Mouse (Mus musculus) G1E (cell line): ENCODE measurements around the gene Afmid.

Source experiments
- CTCF ChIP-seq: IDR thresholded peaks from 2 replicates; pipeline ENCODE4 v1.5.1; 2012; ENCODE audit warnings: low read depth, low read length, inconsistent platforms, mixed read lengths
- GATA1 ChIP-seq: IDR thresholded peaks from 2 replicates; pipeline ENCODE4 v1.6.1; 2012; ENCODE audit warnings: borderline replicate concordance, low read length, inconsistent platforms, mixed read lengths
- GATA2 ChIP-seq: IDR thresholded peaks from 2 replicates; pipeline ENCODE4 v1.6.1; 2012; ENCODE audit warnings: low read depth, low read length, inconsistent platforms, borderline replicate concordance
- POLR2AphosphoS5 ChIP-seq: IDR thresholded peaks from 2 replicates; pipeline ENCODE4 v1.6.1; 2012; ENCODE audit warnings: low read depth, low read length, inconsistent platforms; ENCODE audit not compliant: insufficient replicate concordance
- TAL1 ChIP-seq: conservative IDR thresholded peaks from 2 replicates; pipeline ENCODE4 v1.6.1; 2012; ENCODE audit warnings: low read depth, low read length, inconsistent platforms, mixed read lengths

GRCm38 (mm10) chr11:117783089-117783488, 42.6 kb upstream of the Afmid start:
- peak; percentile 20; the same call in 1 of the 2 replicates for TF ChIP-seq CTCF
- no peak for TF ChIP-seq GATA1
- TF ChIP-seq TAL1, result no peak
- no peak for TF ChIP-seq GATA2
- TF ChIP-seq POLR2AphosphoS5, result no peak
